Mouse (Mus musculus) C3H10T1/2 (cell line): Measurements from ENCODE around the gene F10. TPM values are rescaled to one million over a fixed set of nuclear protein-coding genes. Genes with fewer than 3 reads are reported as not detected.

ENCODE experiments used
- polyA plus RNA-seq, 2 experiments: library from polyadenylated mRNA; unstranded; fragments of >200 nt; fragmentation: generic; extraction: Trizol; gene quantifications; one replicate each; pipeline ENCODE4 v1.2.1; 2012; ENCODE audit warnings: missing spikeins in 2 of 2

The F10 gene
- polyA plus RNA-seq = not detected

GRCm38 (mm10) chr8:13037015-13037414, at the start of gene F10:
Gene F10, plus strand, starts transcription at chr8:13037308.

GRCm38 (mm10) chr8:13025487-13026224, 11.5 kb upstream of the F10 start, which contains the start of gene F7:
Gene F7, plus strand, starts transcription at chr8:13026034.

GRCm38 (mm10) chr8:13060441-13061150, 23.5 kb downstream of the F10 start, which contains the start of gene Proz:
Gene Proz, plus strand, starts transcription at chr8:13060914.

GRCm38 (mm10) chr8:13105087-13105881, 68.2 kb downstream of the F10 start, which contains the start of the genes Pcid2 and Cul4a:
Gene Pcid2, minus strand, starts transcription at chr8:13105459.
Gene Cul4a, plus strand, starts transcription at chr8:13105621.

Other genes with a start within 250 kb of the F10 start
- 1 to 10 TPM in 1 of 2 experiments, under 1 TPM in 1; 0.88 to 1.8 TPM for gene Mcf2l, start 163.5 kb upstream of the F10 start, polyA plus RNA-seq
- gene F7, start 11.3 kb upstream of the F10 start, polyA plus RNA-seq = not detected
- under 1 TPM in 1 of 2 experiments, not detected in 1; 0.15 TPM for gene Proz, start 23.6 kb downstream of the F10 start, polyA plus RNA-seq
- 10 to 100 TPM; 11.4 to 17.6 TPM for gene Pcid2, start 68.2 kb downstream of the F10 start, polyA plus RNA-seq
- gene Cul4a, start 68.3 kb downstream of the F10 start, polyA plus RNA-seq = 10 to 100 TPM in 1 of 2 experiments, 1 to 10 TPM in 1; 4.3 to 41.0 TPM
- 100 to 1,000 TPM; 110 to 360 TPM for gene Lamp1, start 121.9 kb downstream of the F10 start, polyA plus RNA-seq
- 1 to 10 TPM in 1 of 2 experiments, under 1 TPM in 1; 0.89 to 1.3 TPM for gene Grtp1, start 163.3 kb downstream of the F10 start, polyA plus RNA-seq
- gene Adprhl1, start 216.9 kb downstream of the F10 start, polyA plus RNA-seq = not detected